Mouse (Mus musculus) brain, embryonic 14.5 days (tissue): ENCODE measurements around the gene Yjefn3. TPM values are rescaled to one million over a fixed set of nuclear protein-coding genes. Genes with fewer than 3 reads are reported as not detected.
"Not testable (repeated sequence)": the region's sequence is repeated elsewhere in the genome, so short reads cannot be mapped to it uniquely, and the experiment has no call there.

ENCODE experiments used
- DNase-seq: peaks from one replicate; pipeline ENCODE4 v3.0.0-alpha.2; 2011; ENCODE audit warnings: low read depth
- CTCF ChIP-seq: fragments of 200-500 bp; IDR thresholded peaks from 2 replicates; pipeline ENCODE4 v1.5.1; 2012; ENCODE audit warnings: inconsistent platforms, mild to moderate bottlenecking, moderate library complexity, borderline replicate concordance; ENCODE audit not compliant: insufficient read depth, insufficient read length; ENCODE audit errors: extremely low read depth
- POLR2A ChIP-seq: fragments of 200-500 bp; IDR thresholded peaks from 2 replicates; pipeline ENCODE4 v1.6.1; 2012; ENCODE audit warnings: mild to moderate bottlenecking, inconsistent platforms, borderline replicate concordance; ENCODE audit not compliant: poor library complexity, insufficient read depth, insufficient read length, severe bottlenecking; ENCODE audit errors: extremely low read depth
- polyA plus RNA-seq: library from polyadenylated mRNA; depleted of rRNA; stranded (reverse); fragments of >200 nt; gene quantifications from 2 replicates; pipeline ENCODE4 v1.2.3, GENCODE M21; 2012; rRNA removed

The Yjefn3 gene
- 12.6 and 13.0 TPM in 2 replicates for polyA plus RNA-seq

DNA sequence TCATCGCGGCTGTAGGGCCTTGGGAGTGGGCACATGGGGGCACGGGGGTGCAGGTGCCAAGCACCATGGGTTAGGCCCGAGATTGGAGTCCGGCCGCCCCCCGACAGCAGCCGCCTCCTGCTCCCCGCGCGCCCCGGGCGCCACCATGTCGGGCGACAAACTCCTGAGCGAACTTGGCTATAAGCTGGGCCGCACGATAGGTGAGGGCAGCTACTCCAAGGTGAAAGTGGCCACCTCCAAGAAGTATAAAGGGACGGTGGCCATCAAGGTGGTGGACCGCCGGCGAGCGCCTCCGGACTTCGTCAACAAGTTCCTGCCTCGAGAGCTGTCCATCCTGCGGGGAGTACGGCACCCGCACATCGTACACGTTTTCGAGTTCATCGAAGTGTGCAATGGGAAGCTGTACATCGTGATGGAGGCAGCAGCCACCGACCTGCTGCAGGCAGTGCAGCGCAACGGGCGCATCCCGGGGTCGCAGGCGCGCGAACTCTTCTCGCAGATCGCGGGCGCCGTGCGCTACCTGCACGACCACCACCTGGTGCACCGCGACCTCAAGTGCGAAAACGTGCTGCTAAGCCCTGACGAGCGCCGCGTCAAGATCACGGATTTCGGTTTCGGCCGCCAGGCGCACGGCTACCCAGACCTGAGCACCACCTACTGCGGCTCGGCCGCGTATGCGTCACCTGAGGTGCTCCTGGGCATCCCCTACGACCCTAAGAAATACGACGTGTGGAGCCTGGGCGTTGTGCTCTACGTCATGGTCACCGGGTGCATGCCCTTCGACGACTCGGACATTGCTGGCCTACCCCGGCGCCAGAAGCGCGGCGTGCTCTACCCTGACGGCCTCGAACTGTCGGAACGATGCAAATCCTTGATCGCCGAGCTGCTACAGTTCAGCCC lies at the start of gene Yjefn3, which contains the start of the genes Tssk6 and Ndufa13:
Yjefn3 (minus strand) TSS at position 550 of the 900 bp plus-strand sequence.
Tssk6 (plus strand) TSS at position 22 of the 900 bp plus-strand sequence.
Ndufa13 (minus strand) TSS at position 396 of the 900 bp plus-strand sequence.
- DNase-seq, result no peak
- TF ChIP-seq POLR2A, result no peak
- no peak for TF ChIP-seq CTCF

DNA sequence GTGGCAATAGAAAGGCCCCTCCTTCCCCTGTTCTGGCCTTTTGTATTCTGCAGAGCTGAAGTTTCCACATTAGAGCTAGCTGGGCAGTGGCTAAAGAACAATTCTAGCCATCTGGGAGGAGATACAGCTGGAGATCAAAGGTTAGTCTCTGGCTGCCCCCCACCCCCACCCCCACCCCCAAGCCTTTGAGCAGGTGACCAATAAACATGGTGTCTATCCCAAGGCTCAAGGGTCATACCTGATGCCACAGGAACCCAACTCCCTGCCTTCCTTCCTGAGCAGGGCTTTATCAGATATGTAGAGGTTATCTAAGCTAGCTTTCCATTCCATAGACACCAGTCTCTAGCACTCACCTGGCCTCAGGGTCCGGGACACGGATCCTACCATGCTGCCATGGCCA lies 47.8 kb upstream of the Yjefn3 start:
- no peak for DNase-seq
- TF ChIP-seq CTCF, result no peak
- no peak for TF ChIP-seq POLR2A

DNA sequence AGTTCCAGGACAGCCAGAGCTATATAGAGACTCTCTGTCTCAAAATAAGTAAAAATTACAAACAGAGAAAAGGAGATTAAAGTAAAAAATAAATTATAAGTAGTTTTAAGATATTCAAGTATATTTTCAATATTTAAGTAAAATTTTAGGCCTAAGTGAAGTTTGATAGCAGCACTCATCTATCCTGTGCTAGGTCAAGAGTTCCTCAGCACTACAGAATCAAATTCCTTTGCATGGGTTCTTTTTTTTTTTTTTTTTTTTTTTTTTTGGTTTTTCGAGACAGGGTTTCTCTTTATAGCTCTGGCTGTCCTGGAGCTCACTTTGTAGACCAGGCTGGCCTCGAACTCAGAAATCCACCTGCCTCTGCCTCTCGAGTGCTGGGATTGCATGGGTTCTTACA lies 40.0 kb upstream of the Yjefn3 start:
- not testable (repeated sequence) for DNase-seq

DNA sequence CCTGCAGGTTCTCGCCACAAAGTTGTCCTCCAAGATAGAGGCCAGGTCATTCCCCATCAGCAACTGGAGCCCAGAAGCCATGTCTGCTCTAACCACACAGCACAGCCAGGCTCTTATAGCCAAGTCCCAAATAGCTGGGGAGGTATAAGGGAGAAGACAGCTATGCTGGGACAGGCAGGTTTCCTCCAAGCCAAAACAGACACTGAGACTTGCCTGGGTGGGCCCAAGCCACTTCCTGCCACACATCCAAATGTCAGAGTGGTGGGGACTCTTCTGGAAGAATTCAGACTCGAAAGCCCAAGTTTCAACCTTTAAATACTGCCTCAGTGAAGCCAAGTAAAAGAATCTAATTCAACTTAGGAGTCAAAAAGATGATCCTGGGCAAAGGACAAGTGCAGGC lies 37.9 kb upstream of the Yjefn3 start:
- TF ChIP-seq CTCF, result no peak
- TF ChIP-seq POLR2A, result no peak
- DNase-seq, result no peak

DNA sequence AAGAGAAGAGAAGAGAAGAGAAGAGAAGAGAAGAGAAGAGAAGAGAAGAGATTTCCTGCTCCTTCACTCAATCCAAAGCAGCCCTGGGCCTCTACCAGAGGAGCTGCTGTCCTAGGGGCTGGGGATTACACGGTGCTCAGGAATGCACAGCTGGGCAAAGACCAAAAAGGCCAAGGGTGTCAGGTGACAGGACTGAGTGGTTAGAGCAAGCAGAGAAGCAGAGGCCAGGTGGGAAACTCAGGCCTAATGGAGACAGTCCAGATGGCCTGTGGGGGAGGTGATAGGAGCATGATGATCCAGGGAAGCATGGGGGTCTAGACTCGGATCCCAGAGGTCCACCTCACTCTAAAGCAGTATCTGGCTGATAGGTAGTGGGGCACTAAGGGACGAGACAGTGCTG lies 37.1 kb upstream of the Yjefn3 start:
- no peak for DNase-seq
- TF ChIP-seq POLR2A (no peak), CTCF (no peak)

DNA sequence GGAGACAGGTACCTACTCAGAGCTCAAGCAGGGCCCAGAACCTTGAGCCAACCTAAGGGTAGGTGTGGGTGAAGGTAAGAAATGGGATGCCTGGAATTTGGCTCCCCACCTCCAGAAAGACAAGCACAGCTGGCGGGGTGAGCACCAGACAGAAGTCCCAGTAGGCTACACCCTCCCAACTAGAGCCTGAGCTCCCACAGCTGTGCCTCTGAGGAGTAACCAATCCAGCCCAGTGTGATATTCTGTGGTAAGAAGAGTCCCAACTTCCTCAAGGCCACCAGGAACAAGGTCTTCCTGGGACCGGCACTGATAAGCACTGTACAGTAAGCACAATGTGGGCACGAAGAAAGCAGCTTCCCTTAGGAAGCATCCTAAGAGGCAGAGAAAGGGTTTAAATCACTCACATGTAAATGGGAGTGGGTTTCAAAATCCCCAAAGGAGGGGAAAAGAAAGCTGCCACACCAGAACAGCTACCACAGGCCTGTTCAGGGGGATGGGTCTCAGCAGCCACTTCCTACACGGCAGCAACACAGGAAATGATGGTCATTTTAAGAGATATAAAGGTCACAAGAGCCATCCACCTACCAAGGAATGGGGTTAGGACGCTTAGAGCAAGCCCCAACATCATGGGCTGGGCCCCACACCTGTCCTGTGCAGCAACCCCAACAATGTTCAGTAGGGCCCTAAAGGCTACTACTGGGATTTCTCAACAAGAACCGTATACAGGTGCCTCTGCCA lies 35.9 kb upstream of the Yjefn3 start:
- DNase-seq, result no peak
- TF ChIP-seq POLR2A, result no peak
- no peak for TF ChIP-seq CTCF

DNA sequence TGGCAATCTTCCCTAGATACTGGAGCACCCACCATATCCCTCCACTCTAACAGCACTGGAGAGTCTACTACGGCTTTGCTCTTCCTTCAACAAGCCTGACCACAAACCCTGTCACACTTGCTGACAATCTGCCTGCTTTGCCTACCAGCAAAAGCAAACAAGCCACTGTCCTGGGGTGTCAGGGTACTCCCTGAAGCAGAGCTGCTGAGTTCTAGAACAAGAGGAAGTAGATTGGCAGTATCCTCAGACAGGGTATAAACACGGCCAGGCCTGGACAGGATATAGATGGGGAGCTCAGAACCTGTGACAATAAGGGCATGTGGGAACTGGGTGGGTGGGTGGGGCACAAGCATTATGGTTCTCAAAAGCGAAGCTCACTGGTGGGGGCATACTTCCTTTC lies 35.0 kb upstream of the Yjefn3 start:
- TF ChIP-seq CTCF (no peak), POLR2A (no peak)
- DNase-seq, result no peak

DNA sequence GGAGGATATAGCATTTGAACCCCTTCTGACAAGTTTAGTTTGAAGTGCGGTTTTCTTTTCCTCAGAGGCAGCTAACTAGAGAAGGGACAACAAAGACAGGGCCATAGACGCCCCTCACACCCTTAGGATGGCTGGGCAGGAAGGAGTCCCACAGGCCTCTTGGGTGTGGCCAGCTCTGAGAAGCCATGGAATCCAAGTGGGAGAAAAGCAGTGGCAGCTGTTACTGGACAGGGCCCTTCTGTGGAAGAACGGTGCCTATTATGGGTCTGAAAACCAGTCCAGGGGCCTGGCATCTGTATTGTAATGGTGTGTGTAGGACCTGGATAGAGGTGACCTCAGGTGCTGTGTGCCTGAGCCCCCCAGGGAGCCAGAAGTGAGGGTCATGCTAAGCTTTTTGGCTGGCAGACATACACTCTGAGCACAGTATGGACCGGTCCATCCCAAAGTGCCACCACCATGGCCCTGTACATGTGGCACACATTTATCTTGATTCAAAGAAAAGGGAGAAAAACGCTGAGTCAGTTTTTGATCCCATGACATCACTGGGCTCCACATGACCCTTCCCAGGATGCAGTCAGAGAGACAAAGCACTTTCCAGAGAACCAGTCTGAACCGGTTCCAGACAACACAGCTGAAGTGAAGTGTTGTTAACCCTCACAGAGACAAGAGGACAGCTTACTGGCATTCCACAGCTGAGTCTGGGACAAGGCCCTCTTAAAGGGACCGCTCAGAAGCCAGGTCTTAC lies 33.7 kb upstream of the Yjefn3 start:
- DNase-seq, result peak; percentile 82

DNA sequence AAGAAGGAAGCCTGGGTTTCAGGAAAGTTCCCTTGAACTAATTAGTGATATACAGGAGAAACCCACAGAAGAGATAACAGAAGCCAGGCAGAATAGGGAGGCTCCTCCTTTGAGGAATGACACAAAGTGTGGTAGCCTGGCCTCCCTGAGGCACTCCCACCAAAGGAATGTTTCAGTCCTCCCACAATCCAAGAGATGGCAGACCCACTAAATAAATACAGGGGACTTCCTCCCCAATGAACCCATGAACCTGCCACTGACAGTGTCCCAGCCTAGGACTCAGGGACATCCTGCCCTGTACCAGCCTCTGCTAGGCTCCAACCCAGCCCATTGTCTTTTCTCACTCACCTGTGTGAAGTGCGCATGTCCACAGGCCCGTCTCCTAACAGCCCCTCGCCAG lies 32.9 kb upstream of the Yjefn3 start:
- DNase-seq, result no peak
- TF ChIP-seq CTCF (no peak), POLR2A (no peak)

More for the DNA sequence above, 33.7 kb upstream of the Yjefn3 start:
- TF ChIP-seq POLR2A, result no peak

DNA sequence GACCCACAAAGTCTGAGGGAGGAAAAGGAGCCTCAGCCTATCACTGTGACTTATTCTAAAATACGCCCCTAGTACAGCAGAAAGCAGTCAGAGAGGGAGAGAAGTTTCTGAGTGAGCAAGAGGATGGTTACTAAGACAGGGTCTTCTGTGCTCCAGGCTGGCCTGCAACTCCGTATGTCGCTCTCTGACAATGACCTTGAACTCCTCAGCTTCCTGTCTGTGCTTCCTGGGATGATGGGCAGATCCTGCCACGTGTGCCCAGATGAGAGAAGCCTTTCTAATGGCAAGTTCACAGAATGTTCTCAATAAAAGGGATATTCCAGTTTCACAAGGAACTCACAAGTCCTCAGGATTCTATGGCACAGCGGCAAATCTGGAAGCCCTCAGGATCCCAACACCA lies 32.1 kb upstream of the Yjefn3 start:
- no peak for DNase-seq
- TF ChIP-seq POLR2A (no peak), CTCF (no peak)

DNA sequence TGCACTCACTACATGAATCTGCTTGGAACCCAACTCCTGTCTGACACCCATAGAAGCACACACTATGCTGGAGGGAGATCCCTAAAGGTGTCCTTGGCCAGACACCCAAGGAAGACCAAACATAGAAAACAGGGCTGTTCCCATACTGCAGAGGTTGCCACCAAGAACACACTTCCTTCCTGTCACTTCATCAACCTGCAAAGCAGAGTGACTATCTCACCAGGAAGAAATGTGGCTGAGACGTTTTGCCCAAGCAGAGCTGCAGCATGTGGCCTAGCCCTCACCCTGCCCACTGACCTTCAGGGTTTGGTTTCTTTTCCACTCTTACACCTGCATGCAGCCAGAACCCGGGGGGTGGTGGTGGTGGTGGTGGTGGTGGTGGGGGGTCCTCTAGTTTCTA lies 31.3 kb upstream of the Yjefn3 start:
- no peak for TF ChIP-seq POLR2A
- TF ChIP-seq CTCF, result no peak
- DNase-seq, result no peak

DNA sequence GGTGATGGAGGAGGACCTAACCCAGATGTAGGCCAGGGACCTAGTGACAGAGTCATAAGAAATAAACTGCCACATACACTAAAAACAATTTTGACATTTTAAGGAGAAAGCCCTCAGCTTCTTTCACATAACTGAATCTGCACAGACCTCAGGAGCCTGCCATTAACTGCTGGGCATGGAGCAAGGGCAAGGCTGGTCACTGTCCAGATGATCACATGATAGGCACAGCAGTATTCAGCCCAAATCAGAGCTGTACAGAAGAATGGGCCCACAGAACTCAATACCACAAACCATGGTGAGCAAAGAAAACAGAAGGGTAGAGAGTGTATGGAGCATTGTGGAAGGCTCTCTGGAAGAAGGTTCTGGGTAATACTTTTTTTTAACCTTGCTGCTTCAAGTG lies 24.4 kb upstream of the Yjefn3 start:
- no peak for DNase-seq
- TF ChIP-seq CTCF, result no peak
- no peak for TF ChIP-seq POLR2A

DNA sequence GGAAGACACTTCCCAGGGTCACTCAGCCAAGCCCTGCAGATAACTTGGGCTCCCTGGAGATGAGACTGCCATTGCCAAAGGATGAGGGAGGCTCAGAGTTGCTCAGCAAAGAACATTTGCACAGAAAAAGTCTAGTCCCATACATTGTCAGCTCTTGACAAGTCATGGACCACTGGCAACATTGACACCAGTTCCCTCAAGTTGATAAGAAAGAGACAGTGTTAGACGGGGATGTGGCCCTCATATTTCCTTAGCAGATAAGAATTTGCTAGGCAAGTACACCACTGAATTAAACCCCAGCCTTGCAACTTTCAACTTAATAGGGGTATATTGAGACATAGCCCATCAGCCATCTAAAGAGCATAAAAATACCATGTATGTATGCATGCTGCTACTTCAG lies 21.5 kb upstream of the Yjefn3 start:
- no peak for TF ChIP-seq POLR2A
- TF ChIP-seq CTCF, result no peak

DNA sequence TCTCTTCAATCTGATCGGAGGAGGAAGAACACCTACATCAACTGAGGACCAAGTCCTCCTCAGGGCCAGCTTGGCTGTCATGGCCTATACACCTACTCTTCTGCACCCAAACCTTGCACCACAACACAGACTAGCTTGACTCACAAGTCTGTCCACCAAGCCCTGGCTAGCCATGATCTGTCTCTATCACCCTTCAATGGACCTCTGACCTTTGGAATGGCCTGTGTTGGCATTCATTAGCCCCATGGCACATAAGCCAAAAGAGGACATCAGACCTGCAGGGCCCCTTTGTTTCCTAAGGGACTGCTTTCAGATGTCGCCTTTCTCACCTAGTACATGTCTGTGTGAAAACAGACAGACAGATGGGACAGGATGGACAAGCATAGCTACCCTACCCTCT lies 18.6 kb upstream of the Yjefn3 start:
- no peak for TF ChIP-seq POLR2A
- TF ChIP-seq CTCF, result no peak
- no peak for DNase-seq

More for the DNA sequence above, 21.5 kb upstream of the Yjefn3 start:
- DNase-seq, result no peak
